Mouse (Mus musculus) kidney, embryonic 15.5 days (tissue): ENCODE results near the gene Fkbp2. TPM values are rescaled to one million over a fixed set of nuclear protein-coding genes. Genes with fewer than 3 reads are reported as not detected.

Source experiments
- ATAC-seq: fragments of 200-750 bp; cut with Nextera tagmentation; replicated peaks from 2 replicates; pipeline ENCODE4 v1.8.0; 2017; ENCODE audit warnings: moderate TSS enrichment; ENCODE audit not compliant: low FRiP score
- H3K27ac ChIP-seq: fragments of 300-500 bp; sonication (generic); 2 replicates; pipeline ENCODE4 v1.5.1; 2015; ENCODE audit warnings: mild to moderate bottlenecking, inconsistent platforms
- H3K27me3 ChIP-seq: fragments of 300-500 bp; sonication (generic); 2 replicates; pipeline ENCODE4 v1.6.1; 2015; ENCODE audit warnings: inconsistent platforms
- H3K36me3 ChIP-seq: fragments of 300-500 bp; sonication (generic); 2 replicates; pipeline ENCODE4 v1.6.1; 2015; ENCODE audit warnings: inconsistent platforms
- H3K4me1 ChIP-seq: fragments of 300-500 bp; sonication (generic); 2 replicates; pipeline ENCODE4 v1.6.1; 2015; ENCODE audit warnings: inconsistent platforms
- H3K4me2 ChIP-seq: fragments of 300-500 bp; sonication (generic); 2 replicates; pipeline ENCODE4 v1.6.1; 2015; ENCODE audit warnings: moderate library complexity, mild to moderate bottlenecking, inconsistent platforms
- H3K4me3 ChIP-seq: fragments of 300-500 bp; sonication (generic); replicated peaks from 2 replicates; pipeline ENCODE4 v1.5.1; 2015; ENCODE audit warnings: mild to moderate bottlenecking, inconsistent platforms
- H3K9ac ChIP-seq: fragments of 300-500 bp; sonication (generic); 2 replicates; pipeline ENCODE4 v1.6.1; 2015; ENCODE audit warnings: mild to moderate bottlenecking, inconsistent platforms
- H3K9me3 ChIP-seq: fragments of 300-500 bp; sonication (generic); replicated peaks from 2 replicates; pipeline ENCODE4 v1.6.1; 2016; ENCODE audit warnings: inconsistent platforms
- WGBS: fragments of 180-500 bp; shearing (Covaris S2); methylation state at CpG from one replicate; pipeline ENCODE4 v1.1.7; 2015; ENCODE audit warnings: mixed read lengths; 5-methylcytosine and 5-hydroxymethylcytosine counted together
- polyA plus RNA-seq: library from polyadenylated mRNA; unstranded; fragments of >200 nt; fragmentation: Nextera tagmentation; extraction: Ambion mirVana; gene quantifications from 2 replicates; pipeline ENCODE4 v1.2.1, GENCODE M21; 2015

Fkbp2 gene
- polyA plus RNA-seq, 1 experiment from 2014 or later: 137 TPM

DNA sequence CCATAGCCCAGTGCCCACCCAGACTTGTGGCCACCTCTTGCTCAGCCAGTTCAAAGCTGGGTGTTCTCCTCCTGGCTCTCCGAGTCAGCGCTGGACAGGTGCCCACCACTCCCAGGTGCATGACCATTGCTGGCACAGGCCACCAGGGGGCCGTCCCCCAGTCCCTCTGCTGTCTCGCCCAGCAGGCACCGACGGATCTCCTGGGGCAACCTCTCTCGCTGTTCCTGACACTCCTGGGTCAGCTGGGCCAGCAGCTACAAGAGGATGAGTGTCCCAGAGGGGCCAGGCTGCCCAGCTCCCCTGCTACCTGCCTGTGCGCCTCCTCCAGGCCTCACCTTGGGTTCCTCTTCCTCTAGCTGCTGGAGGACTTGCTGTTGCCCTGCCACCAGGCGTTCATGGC, 26.3 kb downstream of the Fkbp2 start:
- H3K36me3 ChIP-seq: peaks cover 54% of the 10 kb centered on the region
- no peak overlapping the region for H3K4me2 ChIP-seq
- no peak overlapping the region for H3K4me3 ChIP-seq
- WGBS: 50% methylated on average over 9 of the region's 9 CpGs
- H3K27ac ChIP-seq: no peak overlapping the region
- H3K4me1 ChIP-seq: peaks cover 29% of the 10 kb centered on the region
- ATAC-seq: no peak
- no peak overlapping the region for H3K9ac ChIP-seq
- H3K9me3 ChIP-seq: no peaks in the 10 kb centered on the region
- H3K27me3 ChIP-seq: no peaks in the 10 kb centered on the region

DNA sequence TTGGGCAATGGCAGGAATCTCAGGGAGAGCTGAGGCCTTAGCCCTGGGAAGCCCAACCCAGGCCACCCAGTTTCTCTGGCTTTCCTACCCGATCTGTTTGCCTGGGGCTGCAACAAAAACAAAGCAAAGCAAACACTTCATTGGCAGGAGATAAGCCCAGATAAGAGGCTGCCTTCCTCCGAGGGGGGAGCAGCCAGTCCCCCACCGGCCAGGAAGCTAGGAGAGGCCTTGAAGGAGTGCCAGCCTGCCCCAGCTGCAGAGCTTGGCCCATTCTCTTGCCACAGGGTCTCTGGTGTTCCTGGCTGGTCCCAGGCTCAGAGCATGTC, 27.6 kb downstream of the Fkbp2 start:
- no peaks in the 10 kb centered on the region for H3K27me3 ChIP-seq
- peaks cover 29% of the 10 kb centered on the region for H3K4me1 ChIP-seq
- ATAC-seq: 0 out of 2 replicates have a peak, but pooled peaks have one; percentile 10
- H3K9me3 ChIP-seq: no peaks in the 10 kb centered on the region
- H3K4me2 ChIP-seq: peak overlapping the region; percentile 92
- H3K36me3 ChIP-seq: peaks cover 41% of the 10 kb centered on the region
- H3K27ac ChIP-seq: peak overlapping the region; percentile 96
- WGBS: 8% methylated on average over 3 of the region's 3 CpGs
- peak overlapping the region; percentile 68 for H3K9ac ChIP-seq
- H3K4me3 ChIP-seq: peak overlapping the region; percentile 54

DNA sequence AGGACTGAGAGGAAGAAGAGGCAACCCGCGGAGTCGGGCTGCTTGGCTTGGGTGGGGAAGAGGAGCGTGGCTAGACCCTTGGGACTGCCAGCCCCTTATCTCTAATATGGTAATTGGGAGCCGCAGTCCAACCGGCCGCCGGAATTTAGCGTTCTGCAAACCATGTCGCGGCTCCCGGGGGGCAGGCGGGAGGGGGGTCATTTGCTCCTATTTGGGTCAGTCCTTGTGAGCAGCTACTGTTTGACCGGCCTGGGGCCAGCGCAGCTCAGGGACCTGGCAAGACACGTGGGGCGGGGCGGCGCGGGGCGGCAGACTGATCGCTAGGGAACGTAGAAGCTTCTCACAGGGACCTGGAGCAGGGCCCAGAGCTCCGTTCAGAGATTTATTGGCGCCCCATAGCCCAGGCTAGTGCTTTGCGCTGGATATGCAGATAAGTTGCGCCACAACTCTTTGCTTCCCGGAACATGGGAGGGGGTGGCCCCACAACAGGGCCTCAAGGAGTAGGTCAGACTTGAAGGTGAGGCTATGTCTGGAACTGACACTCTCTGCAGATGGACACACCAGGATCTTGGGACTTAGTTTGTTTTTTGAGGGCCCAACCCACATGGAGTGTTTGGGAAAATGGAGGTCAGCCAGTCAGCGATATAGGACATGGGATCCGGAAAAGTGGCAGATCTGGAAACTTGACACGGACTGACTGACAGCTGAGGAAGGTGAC, 28.1 kb downstream of the Fkbp2 start:
- peak overlapping the region; percentile 92 for H3K4me2 ChIP-seq
- peak overlapping the region; percentile 54 for H3K4me3 ChIP-seq
- 1% methylated on average over 31 of the region's 31 CpGs for WGBS
- peak overlapping the region; percentile 68 for H3K9ac ChIP-seq
- no peaks in the 10 kb centered on the region for H3K9me3 ChIP-seq
- peak; percentile 40 for ATAC-seq
- peaks cover 37% of the 10 kb centered on the region for H3K36me3 ChIP-seq
- peaks cover 29% of the 10 kb centered on the region for H3K4me1 ChIP-seq
- H3K27me3 ChIP-seq: no peaks in the 10 kb centered on the region
- H3K27ac ChIP-seq: peak overlapping the region; percentile 96

DNA sequence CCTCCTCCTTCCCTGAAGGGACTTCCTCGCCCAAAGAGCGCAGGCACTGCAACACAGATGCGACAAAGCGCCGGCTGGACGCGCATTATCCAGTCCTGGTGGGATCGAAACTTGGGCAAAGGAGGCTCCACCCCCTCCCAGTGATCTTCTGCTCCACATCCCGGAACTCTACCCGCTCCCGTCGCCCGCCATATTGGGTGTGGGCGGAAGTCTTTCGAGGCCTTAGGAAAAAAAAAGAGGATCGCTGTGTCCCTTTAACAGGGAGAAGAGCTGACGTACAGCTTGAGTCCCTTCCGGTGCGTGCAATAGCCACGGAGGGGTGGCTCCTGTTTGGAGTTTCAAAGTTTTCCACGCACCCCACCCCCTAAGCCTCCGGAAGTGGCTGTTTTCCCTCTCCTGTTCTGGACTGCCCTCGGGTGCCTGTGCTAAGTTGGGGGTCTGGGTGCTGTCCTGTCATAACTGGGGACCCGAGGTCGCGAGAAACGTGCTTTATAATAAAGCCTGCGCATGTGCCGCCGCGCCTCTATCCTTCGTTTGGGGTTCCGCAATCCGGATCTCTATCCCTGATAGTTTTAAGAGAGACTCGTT, 28.8 kb downstream of the Fkbp2 start:
- WGBS: under 1% methylated on average over 35 of the region's 35 CpGs
- peak; percentile 81 for ATAC-seq
- peak overlapping the region; percentile 68 for H3K9ac ChIP-seq
- H3K36me3 ChIP-seq: peaks cover 35% of the 10 kb centered on the region
- H3K9me3 ChIP-seq: no peaks in the 10 kb centered on the region
- H3K4me1 ChIP-seq: peaks cover 29% of the 10 kb centered on the region
- H3K27ac ChIP-seq: peak overlapping the region; percentile 96
- peak overlapping the region; percentile 92 for H3K4me2 ChIP-seq
- no peaks in the 10 kb centered on the region for H3K27me3 ChIP-seq
- H3K4me3 ChIP-seq: peak overlapping the region; percentile 54

DNA sequence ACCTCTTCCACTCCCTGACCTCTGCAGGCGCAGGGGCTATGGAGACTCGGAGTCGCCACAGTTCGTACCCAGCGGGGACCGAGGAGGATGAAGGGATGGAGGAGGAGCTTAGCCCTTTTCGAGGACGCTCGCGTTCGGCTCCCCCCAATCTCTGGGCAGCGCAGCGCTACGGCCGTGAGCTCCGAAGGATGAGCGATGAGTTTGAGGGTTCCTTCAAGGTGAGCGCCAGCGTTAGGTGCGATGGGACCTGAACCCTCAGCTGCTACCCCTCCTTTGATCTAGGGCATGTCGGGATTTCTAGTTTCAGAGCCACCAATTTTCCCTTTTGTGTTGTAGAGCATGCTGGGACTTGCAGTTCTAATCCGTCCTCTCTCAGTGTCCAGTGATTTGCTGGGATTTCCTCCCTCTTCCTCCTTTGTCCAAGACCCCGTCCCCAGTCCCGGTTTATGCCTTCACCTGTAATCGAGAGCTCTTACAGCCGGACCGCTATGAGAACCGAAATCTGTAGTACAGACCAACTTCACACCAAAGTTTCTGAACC, 29.6 kb downstream of the Fkbp2 start:
- Histone ChIP-seq H3K27me3 (no peaks in the 10 kb centered on the region), H3K9me3 (no peaks in the 10 kb centered on the region), H3K4me3 (peak overlapping the region; percentile 54), H3K36me3 (peaks cover 32% of the 10 kb centered on the region), H3K4me1 (peaks cover 29% of the 10 kb centered on the region), H3K9ac (peak overlapping the region; percentile 68), H3K4me2 (peak overlapping the region; percentile 92), H3K27ac (peak overlapping the region; percentile 96)
- peak; percentile 38 for ATAC-seq
- under 1% methylated on average over 28 of the region's 28 CpGs for WGBS

DNA sequence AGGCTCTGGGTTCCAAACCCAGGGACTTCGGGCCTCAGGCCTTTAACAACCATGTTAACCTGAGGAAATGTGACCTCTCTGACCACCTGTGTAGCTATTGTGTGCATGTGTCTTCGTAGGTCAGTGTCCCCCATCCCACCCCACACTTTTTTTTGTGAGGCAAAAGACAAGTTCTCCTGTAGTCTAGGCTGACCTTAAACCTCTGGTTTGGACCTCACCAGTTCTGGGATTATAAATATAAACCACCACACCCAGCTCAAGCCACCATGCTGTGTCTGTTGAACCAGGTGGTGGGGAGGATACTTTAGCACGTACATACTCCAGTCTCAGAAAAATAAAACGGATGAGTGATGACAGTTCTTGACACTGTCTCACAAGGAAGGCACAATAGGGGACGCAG, 30.4 kb downstream of the Fkbp2 start:
- peak overlapping the region; percentile 68; the same call in 1 of the 2 replicates for H3K9ac ChIP-seq
- WGBS: 54% methylated on average over 5 of the region's 5 CpGs
- no peak for ATAC-seq
- H3K36me3 ChIP-seq: peaks cover 26% of the 10 kb centered on the region
- H3K4me1 ChIP-seq: peaks cover 29% of the 10 kb centered on the region
- peak overlapping the region; percentile 92 for H3K4me2 ChIP-seq
- H3K4me3 ChIP-seq: peak overlapping the region; percentile 54
- H3K27ac ChIP-seq: peak overlapping the region; percentile 96
- H3K9me3 ChIP-seq: no peaks in the 10 kb centered on the region
- H3K27me3 ChIP-seq: no peaks in the 10 kb centered on the region

DNA sequence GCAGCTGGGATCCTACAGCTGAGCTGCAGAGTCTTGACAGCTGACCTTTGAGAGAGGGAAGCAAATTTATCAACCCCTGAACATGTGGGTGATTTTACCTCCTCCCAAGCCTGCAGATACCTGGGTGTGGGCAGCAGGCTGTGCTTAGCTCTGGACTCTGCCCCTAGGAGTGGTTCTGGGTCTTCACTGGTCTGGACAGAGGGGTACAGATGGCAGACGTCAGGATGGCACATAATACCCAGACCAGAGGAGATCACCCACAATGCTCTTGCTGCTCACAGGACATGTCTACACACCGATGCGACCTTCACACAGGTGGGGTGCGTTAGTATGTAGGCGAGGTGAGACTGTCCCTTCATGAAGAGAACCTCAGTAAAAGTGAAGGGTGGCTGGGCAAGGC, 30.8 kb downstream of the Fkbp2 start:
- Histone ChIP-seq H3K4me2 (peak overlapping the region; percentile 92; the same call in 1 of the 2 replicates), H3K36me3 (peaks cover 26% of the 10 kb centered on the region), H3K4me1 (peaks cover 29% of the 10 kb centered on the region), H3K27me3 (no peaks in the 10 kb centered on the region), H3K4me3 (0 out of 2 replicates have a peak overlapping the region, but pooled peaks have one; percentile 54), H3K9ac (no peak overlapping the region), H3K27ac (0 out of 2 replicates have a peak overlapping the region, but pooled peaks have one; percentile 16), H3K9me3 (no peaks in the 10 kb centered on the region)
- no peak for ATAC-seq
- WGBS: 85% methylated on average over 5 of the region's 5 CpGs

DNA sequence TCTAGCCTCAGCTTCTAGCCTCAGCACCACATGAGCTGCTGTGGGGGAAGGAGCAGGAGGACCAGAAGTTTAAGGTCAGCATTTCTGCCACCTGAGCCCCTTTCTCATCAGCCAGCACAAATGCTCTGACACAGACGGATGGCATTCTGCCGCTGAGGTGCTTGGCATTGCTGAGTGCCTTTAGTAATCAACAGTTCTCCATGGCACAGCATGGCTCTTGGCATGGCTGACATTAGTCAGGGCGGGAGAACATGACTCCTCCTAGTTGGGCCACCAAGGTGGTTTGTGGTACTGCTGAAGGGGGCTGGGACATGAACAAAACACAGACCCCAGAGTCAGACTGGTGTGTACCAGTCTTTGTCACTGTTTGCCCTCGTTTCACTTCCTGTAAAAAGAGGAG, 32.1 kb downstream of the Fkbp2 start:
- H3K27ac ChIP-seq: no peak overlapping the region
- no peak overlapping the region for H3K9ac ChIP-seq
- no peak overlapping the region for H3K4me2 ChIP-seq
- no peaks in the 10 kb centered on the region for H3K9me3 ChIP-seq
- no peak for ATAC-seq
- H3K4me3 ChIP-seq: no peak overlapping the region
- 80% methylated on average over 4 of the region's 4 CpGs for WGBS
- H3K27me3 ChIP-seq: no peaks in the 10 kb centered on the region
- H3K36me3 ChIP-seq: peaks cover 17% of the 10 kb centered on the region; the same call in 1 of the 2 replicates
- H3K4me1 ChIP-seq: peaks cover 32% of the 10 kb centered on the region

DNA sequence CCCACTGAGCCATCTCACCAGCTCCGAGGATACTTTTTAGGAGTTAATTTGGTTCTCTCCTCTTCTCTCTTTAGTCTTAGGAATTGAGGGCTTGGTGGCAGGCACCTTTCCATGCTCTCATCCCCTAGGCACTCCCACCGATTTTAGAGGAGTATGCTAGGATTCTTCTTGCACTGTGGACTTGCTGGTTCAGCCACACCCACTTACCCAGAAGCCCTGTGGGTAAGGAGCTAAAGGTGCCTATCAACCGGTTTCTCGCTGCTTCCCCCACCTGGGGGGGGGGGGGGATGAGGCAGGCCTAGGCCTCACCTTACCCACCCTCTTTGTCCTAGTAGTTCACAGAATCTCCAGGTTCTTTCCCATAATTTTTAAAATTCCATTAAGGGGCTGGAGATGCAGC, 32.6 kb downstream of the Fkbp2 start:
- H3K27me3 ChIP-seq: no peaks in the 10 kb centered on the region

DNA sequence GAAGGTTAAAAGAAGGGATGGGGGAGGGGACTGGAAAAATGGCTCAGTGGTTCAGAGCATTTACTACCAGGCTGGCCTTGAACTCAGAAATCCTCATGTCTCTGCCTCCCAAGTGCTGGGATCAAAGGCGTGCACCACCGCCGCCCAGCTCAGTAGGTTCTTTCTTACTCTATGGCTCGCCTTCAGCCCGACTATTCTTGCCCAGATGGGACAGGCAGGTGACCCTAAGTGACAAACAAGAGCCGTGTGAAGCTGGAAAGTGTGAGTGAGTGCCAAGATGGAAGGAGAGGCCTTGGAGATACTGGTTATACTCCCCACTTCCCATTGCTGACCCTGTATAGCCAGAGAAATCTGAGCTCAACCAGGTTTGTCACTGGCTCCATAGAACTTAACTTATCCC, 36.6 kb downstream of the Fkbp2 start:
- ATAC-seq: no peak
- H3K9me3 ChIP-seq: no peaks in the 10 kb centered on the region
- H3K4me2 ChIP-seq: no peak overlapping the region
- peaks cover 17% of the 10 kb centered on the region; the same call in 1 of the 2 replicates for H3K36me3 ChIP-seq
- no peaks in the 10 kb centered on the region for H3K27me3 ChIP-seq
- H3K4me1 ChIP-seq: peaks cover 25% of the 10 kb centered on the region
- no peak overlapping the region for H3K9ac ChIP-seq
- H3K4me3 ChIP-seq: no peak overlapping the region
- WGBS: 93% methylated on average over 6 of the region's 6 CpGs
- H3K27ac ChIP-seq: no peak overlapping the region

More for the DNA sequence above, 32.6 kb downstream of the Fkbp2 start:
- Histone ChIP-seq H3K36me3 (peaks cover 17% of the 10 kb centered on the region; the same call in 1 of the 2 replicates), H3K4me3 (no peak overlapping the region), H3K27ac (no peak overlapping the region), H3K9ac (no peak overlapping the region), H3K4me2 (no peak overlapping the region), H3K9me3 (no peaks in the 10 kb centered on the region), H3K4me1 (peaks cover 32% of the 10 kb centered on the region)
- WGBS: 56% methylated on average over 4 of the region's 4 CpGs
- ATAC-seq: no peak

DNA sequence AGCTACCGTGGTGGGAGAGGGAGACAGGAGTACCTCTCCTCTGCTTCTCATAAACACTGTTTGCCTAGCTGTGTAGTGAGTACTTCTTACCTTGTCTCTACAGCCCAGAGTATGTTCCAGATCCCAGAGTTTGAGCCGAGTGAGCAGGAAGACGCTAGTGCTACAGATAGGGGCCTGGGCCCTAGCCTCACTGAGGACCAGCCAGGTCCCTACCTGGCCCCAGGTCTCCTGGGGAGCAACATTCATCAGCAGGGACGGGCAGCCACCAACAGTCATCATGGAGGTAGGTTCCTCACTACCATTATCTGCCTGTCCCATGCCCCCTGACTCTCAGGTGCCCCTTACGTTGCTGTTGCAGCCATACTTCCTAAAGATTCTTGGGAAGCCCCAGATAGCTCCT, 37.5 kb downstream of the Fkbp2 start:
- peaks cover 17% of the 10 kb centered on the region; the same call in 1 of the 2 replicates for H3K36me3 ChIP-seq
- H3K4me1 ChIP-seq: peaks cover 31% of the 10 kb centered on the region
- H3K9me3 ChIP-seq: no peaks in the 10 kb centered on the region
- ATAC-seq: no peak
- H3K27me3 ChIP-seq: no peaks in the 10 kb centered on the region
- H3K4me2 ChIP-seq: peak overlapping the region; percentile 94
- WGBS: 27% methylated on average over 5 of the region's 5 CpGs
- peak overlapping the region; percentile 93 for H3K9ac ChIP-seq
- H3K4me3 ChIP-seq: peak overlapping the region; percentile 88
- peak overlapping the region; percentile 99 for H3K27ac ChIP-seq

DNA sequence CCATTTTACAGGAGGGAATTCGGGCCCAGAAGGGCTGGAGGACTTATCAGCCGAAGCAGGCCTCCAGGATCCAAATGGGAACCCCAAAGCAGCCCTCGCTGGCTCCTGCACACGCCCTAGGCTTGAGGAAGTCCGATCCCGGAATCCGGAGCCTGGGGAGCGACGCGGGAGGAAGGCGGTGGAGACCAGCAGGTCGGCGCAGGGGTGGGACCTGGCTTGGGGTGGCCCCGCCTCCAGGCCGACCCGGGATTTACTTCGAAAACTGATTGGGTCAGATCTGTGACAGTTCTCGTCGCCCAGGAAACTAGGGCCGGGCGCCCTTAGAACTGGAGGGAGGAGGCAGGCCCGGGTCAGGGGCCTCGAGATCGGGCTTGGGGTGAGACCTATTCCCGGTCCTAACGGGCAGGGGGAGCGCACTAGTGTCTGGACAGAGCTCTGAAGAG, 38.0 kb downstream of the Fkbp2 start, which contains the start of gene Gpr137:
Gene Gpr137 (minus strand): TSS at position 232 of the 443 bp plus-strand sequence.
- Histone ChIP-seq H3K4me1 (peaks cover 33% of the 10 kb centered on the region), H3K27ac (peak within 1 kb of the TSS; percentile 99), H3K4me3 (peak within 1 kb of the TSS; percentile 88), H3K9ac (peak within 1 kb of the TSS; percentile 93), H3K4me2 (peak within 1 kb of the TSS; percentile 94), H3K9me3 (no peaks in the 10 kb centered on the region), H3K36me3 (peaks cover 16% of the 10 kb centered on the region; the same call in 1 of the 2 replicates), H3K27me3 (no peaks in the 10 kb centered on the region)
- peak; percentile 93 for ATAC-seq
- under 1% methylated on average over 27 of the region's 27 CpGs for WGBS
